Mouse (Mus musculus): ENCODE results near the gene Ggcx. TPM values are rescaled to one million over a fixed set of nuclear protein-coding genes. Genes with fewer than 3 reads are reported as not detected.

The Ggcx gene
- polyA plus RNA-seq, 1 experiment from 2014 or later = 10.7 TPM

DNA sequence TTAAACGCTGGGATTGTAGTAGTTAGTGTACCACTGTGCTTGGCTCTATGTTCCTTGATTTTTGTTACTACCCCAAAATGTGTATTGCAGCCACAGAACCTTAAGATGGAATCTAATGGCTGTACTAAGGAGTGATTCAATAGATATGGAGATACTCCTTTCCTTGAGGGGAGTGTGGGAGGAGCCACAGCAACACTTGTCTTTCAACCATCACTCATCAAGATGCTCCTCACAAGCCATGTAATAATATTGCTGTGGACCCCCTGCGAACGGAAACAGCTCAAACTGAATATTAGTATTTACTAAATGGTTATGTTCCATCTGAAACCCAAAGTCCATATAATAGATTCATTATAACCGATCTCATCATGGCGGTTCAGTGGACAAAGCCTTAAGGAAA, 24.1 kb downstream of the Ggcx start:
- Histone ChIP-seq H3K36me3 (ENCODE audit: control insufficient read depth, insufficient read depth, low read length) (peaks cover 13% of the 10 kb centered on the region), H3K27me3 (ENCODE audit: control insufficient read depth, insufficient read depth, low read length) (no peaks in the 10 kb centered on the region), H3K4me2 (replicated peaks; ENCODE audit: low read depth) (peak overlapping the region; percentile 81), H3K4me3 (ENCODE audit: low read depth, low read length) (peak overlapping the region; percentile 98), H3K4me1 (replicated peaks; ENCODE audit: control insufficient read depth, insufficient read depth) (no peaks in the 10 kb centered on the region; the same call in 1 of the 2 replicates), H3K9ac (ENCODE audit: low read length) (peak overlapping the region; percentile 100), H3K9me3 (ENCODE audit: control insufficient read depth, low read length) (no peaks in the 10 kb centered on the region), H3K27ac (replicated peaks) (peak overlapping the region; percentile 100)
- 2% methylated on average over 5 of the region's 5 CpGs for WGBS
- TF ChIP-seq EP300 (optimal IDR thresholded peaks at IDR 0.05) (no peak), CTCF (IDR thresholded peaks at IDR 0.05; ENCODE audit: low read depth) (no peak)
- DNase-seq (ENCODE audit: low spot score) (no peak), ATAC-seq (ENCODE audit: low FRiP score, low TSS enrichment) (no peak)

DNA sequence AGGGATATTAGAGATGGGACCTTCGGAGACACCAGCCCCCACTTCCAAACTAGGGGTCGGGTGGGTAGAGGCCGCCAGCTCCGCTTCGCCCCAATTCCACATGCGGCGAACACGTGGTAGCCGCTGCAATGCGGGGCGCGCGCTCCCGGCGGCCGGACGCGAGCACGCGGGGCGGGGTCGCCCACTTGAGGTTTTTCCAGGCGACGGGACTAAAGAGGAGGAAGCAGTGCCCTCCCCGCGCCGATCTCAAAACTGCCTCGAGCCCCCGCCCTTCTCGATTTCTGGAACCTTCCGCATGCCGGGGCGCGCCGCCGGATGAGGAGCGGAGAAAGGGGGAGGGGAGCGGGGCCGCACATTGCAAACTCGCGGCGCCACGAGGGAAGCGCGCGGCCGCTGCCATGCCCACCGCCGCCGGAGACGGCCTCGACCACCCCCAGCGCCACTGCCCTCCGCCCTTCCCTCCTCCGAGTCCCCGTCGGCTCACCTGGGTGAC, 24.8 kb downstream of the Ggcx start:
- ATAC-seq (ENCODE audit: low FRiP score, low TSS enrichment) = peak; percentile 83
- under 1% methylated on average over 44 of the region's 57 CpGs for WGBS
- Histone ChIP-seq H3K4me2 (replicated peaks; ENCODE audit: low read depth) (peak overlapping the region; percentile 81), H3K4me1 (replicated peaks; ENCODE audit: control insufficient read depth, insufficient read depth) (no peaks in the 10 kb centered on the region; the same call in 1 of the 2 replicates), H3K27ac (replicated peaks) (peak overlapping the region; percentile 100), H3K36me3 (ENCODE audit: control insufficient read depth, insufficient read depth, low read length) (peaks cover 13% of the 10 kb centered on the region), H3K9ac (ENCODE audit: low read length) (peak overlapping the region; percentile 100), H3K27me3 (ENCODE audit: control insufficient read depth, insufficient read depth, low read length) (no peaks in the 10 kb centered on the region), H3K4me3 (ENCODE audit: low read depth, low read length) (peak overlapping the region; percentile 98), H3K9me3 (ENCODE audit: control insufficient read depth, low read length) (no peaks in the 10 kb centered on the region)
- TF ChIP-seq CTCF (IDR thresholded peaks at IDR 0.05; ENCODE audit: low read depth) (no peak), EP300 (optimal IDR thresholded peaks at IDR 0.05) (no peak)
- DNase-seq (ENCODE audit: low spot score) = peak; percentile 93

DNA sequence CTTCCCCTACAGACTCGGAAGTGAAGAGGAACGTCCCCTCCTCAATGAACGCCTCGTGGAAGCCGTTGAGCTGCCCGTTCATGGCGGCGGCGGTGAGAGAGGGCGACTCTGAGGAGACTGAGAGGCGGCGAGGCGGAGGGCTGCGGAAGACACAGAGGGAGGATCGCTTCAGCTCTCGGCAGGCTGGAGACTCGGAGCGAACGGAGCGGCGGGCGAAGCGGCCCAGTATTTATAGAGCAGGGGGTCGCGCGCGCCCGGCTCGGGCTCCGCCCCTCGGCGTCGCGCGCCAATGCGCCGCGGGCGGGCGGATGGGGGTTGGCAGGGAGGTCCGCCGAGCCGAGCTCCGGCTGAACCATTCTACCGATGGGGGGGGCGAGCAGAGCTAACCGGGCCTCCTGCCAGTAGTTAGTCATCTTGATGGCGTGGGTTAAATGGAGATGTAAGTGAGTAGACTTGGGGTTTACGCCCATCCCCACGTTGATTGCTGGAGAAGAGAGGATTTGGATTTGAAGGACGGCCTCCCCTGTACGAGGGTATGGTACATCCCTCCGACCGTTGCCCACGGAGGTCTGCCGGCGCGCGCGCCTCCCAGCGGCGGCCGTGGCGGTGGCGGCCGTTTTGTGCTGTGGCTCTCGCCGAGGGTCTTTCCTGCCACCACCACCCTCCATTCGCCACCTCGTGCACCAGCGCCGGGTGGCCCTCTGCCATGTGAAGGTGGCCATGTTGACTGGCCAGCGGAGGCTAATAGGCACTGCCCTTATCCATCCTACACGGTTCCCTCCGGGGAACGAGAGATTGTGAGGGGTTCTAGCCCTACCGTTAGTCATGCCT, 25.5 kb downstream of the Ggcx start, which contains the start of gene Mat2a:
Gene Mat2a (minus strand): TSS at position 204 of the 831 bp plus-strand sequence.
- Histone ChIP-seq H3K36me3 (ENCODE audit: control insufficient read depth, insufficient read depth, low read length) (peaks cover 13% of the 10 kb centered on the region), H3K27me3 (ENCODE audit: control insufficient read depth, insufficient read depth, low read length) (no peaks in the 10 kb centered on the region), H3K4me2 (replicated peaks; ENCODE audit: low read depth) (peak within 1 kb of the TSS; percentile 81), H3K4me1 (replicated peaks; ENCODE audit: control insufficient read depth, insufficient read depth) (no peaks in the 10 kb centered on the region; the same call in 1 of the 2 replicates), H3K9me3 (ENCODE audit: control insufficient read depth, low read length) (no peaks in the 10 kb centered on the region), H3K9ac (ENCODE audit: low read length) (peak within 1 kb of the TSS; percentile 100), H3K4me3 (ENCODE audit: low read depth, low read length) (peak within 1 kb of the TSS; percentile 98), H3K27ac (replicated peaks) (peak within 1 kb of the TSS; percentile 100)
- TF ChIP-seq CTCF (IDR thresholded peaks at IDR 0.05; ENCODE audit: low read depth) = peak; percentile 87
- TF ChIP-seq EP300 (optimal IDR thresholded peaks at IDR 0.05) = no peak
- peak; percentile 90 for ATAC-seq (ENCODE audit: low FRiP score, low TSS enrichment)
- peak; percentile 94 for DNase-seq (ENCODE audit: low spot score)
- WGBS = under 1% methylated on average over 68 of the region's 77 CpGs

DNA sequence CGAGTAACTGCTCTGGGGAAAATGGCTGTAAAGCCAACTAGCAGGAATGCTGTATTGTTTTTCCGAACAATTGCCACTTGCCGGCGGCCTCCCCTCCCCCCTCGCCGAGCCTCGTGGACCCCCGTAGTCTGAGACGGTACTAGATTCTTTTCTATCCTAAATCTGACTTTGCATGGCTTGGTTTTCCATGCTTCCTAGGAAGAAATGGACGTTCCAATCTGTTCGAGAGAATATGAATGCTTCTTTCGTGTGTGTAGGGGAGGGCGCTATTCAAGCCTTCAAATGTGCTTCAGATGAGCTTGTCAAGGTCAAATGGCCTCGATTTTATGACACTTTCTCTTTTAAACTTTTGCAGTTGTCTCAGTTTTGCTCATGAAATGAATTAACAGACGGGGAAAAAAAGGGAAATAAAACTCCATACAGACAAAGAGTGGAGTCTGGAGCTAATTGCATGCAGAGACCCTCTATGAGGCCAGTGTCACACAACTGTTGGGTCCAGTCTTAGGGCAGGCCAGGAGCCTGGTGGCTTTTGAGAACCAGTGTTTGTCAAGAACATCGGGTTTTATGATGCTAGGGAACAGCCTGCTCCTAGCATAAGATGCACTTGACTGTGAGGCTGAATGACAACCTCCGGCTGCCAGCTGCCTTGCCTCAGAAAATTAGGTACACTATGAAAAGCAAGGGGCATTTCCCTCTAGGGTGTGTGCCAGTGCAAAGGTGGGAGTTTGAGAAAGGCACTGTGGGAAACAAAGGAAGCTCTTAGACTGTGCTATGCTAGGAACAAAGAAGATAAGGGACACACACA, 26.3 kb downstream of the Ggcx start:
- Histone ChIP-seq H3K9me3 (ENCODE audit: control insufficient read depth, low read length) (no peaks in the 10 kb centered on the region), H3K27ac (replicated peaks) (peak overlapping the region; percentile 100), H3K4me1 (replicated peaks; ENCODE audit: control insufficient read depth, insufficient read depth) (no peaks in the 10 kb centered on the region; the same call in 1 of the 2 replicates), H3K9ac (ENCODE audit: low read length) (peak overlapping the region; percentile 100), H3K27me3 (ENCODE audit: control insufficient read depth, insufficient read depth, low read length) (no peaks in the 10 kb centered on the region), H3K4me2 (replicated peaks; ENCODE audit: low read depth) (peak overlapping the region; percentile 81), H3K4me3 (ENCODE audit: low read depth, low read length) (peak overlapping the region; percentile 98), H3K36me3 (ENCODE audit: control insufficient read depth, insufficient read depth, low read length) (peaks cover 10% of the 10 kb centered on the region)
- ATAC-seq (ENCODE audit: low FRiP score, low TSS enrichment) (no peak), DNase-seq (ENCODE audit: low spot score) (no peak)
- WGBS = 8% methylated on average over 17 of the region's 17 CpGs
- no peak for TF ChIP-seq EP300 (optimal IDR thresholded peaks at IDR 0.05)
- no peak for TF ChIP-seq CTCF (IDR thresholded peaks at IDR 0.05; ENCODE audit: low read depth)

DNA sequence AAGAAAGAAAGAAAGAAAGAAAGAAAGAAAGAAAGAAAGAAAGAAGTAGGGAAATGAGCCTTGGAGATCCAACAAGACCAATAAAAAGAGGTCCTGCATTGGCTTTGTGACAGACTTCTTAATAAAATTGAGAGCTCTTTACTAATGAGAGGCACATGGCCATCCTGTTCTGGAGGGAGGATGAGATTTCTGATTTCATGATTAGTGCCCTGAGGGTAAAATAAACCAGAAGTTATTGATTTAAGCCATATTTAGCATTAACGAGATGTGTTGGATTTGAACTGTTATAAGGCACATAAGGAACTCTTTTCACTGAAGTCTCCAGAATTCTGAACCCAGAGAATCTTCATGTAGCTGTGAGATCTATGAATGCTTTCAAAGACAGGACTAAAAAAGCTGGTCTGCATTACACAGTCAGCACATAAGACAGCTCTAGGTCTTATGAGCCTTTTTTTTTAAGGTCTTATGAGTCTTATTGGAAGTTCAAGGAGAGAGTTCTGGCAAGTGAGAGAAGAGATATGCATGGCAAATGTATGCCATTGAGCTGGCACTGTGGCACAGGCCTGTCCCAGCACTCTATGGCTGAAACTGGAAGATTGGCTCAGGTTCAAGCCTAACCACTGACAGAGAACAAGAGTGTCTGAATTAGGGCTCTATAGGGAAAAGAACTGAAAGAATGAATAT, 29.0 kb downstream of the Ggcx start:
- ATAC-seq (ENCODE audit: low FRiP score, low TSS enrichment) = no peak
- no peak for TF ChIP-seq EP300 (optimal IDR thresholded peaks at IDR 0.05)
- no peak for TF ChIP-seq CTCF (IDR thresholded peaks at IDR 0.05; ENCODE audit: low read depth)

More for the DNA sequence above, 29.0 kb downstream of the Ggcx start:
- no peak for DNase-seq (ENCODE audit: low spot score)
- no peak overlapping the region for H3K4me3 ChIP-seq (ENCODE audit: low read depth, low read length)
- H3K27ac ChIP-seq (replicated peaks) = no peak overlapping the region
- H3K4me1 ChIP-seq (replicated peaks; ENCODE audit: control insufficient read depth, insufficient read depth) = no peaks in the 10 kb centered on the region; the same call in 1 of the 2 replicates
- H3K9me3 ChIP-seq (ENCODE audit: control insufficient read depth, low read length) = no peaks in the 10 kb centered on the region
- no peak overlapping the region for H3K9ac ChIP-seq (ENCODE audit: low read length)
- no peaks in the 10 kb centered on the region for H3K27me3 ChIP-seq (ENCODE audit: control insufficient read depth, insufficient read depth, low read length)
- WGBS = 84% methylated on average over 1 of the region's 1 CpGs
- no peak overlapping the region for H3K4me2 ChIP-seq (replicated peaks; ENCODE audit: low read depth)
- no peaks in the 10 kb centered on the region for H3K36me3 ChIP-seq (ENCODE audit: control insufficient read depth, insufficient read depth, low read length)

Data from stomach, postnatal 0 days (tissue).